Mouse (Mus musculus) right cerebral cortex, adult 18-20 months (tissue): ENCODE results near the gene Lao1.
A peak's percentile ranks its signal among the peaks of the same experiment; 100 is the strongest.
"Not testable (repeated sequence)": the region's sequence is repeated elsewhere in the genome, so short reads cannot be mapped to it uniquely, and the experiment has no call there.

Experiments
- DNase-seq: peaks from one replicate; pipeline ENCODE4 v3.0.0; 2022; ENCODE audit warnings: mixed read lengths

Gene Lao1

GRCm38 (mm10) chr4:118961141-118961628 is at the start of gene Lao1:
Gene Lao1 (plus strand): TSS chr4:118961578.
- DNase-seq: peak; percentile 23

DNA sequence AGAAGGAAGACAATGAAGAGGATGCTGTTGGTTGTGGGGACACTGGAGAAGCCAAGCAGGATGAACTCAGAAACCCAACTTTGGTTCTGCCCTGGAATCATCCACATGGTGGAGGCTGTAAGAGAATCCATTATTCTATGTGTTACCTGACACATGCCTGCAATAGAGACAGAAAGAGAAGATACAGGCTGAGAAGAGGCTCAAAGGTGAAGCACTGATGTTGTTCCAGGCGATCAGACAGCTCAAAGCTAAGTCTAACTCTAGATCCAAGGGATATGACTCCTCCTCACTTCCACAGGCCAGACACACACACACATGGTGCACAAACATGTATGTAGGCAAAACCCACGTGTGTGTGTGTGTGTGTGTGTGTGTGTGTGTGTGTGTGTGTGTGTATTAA is 44.0 kb upstream of the Lao1 start, which contains the start of gene Olfr1329:
Gene Olfr1329, minus strand, starts transcription at position 101 of the 400 bp plus-strand sequence.
- DNase-seq: not testable (repeated sequence)

DNA sequence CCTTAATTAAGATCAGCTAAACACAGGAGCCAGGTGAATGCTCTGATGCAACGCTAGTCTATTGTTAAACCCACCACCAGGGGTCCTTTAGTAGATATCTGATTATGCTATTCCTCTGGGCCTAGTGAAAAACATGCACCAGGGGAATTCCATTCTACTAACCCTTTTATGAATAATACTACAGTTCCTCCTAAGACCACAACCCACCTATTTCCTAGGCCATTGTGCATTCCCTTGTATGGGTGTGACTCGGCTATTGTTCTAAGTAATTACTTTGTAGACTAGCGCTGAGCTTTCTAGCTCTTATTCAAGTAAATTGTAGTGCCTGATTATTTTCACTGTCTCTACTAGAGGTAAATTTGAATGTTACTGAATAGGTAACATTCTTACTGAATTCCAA is 30.1 kb upstream of the Lao1 start:
- DNase-seq: not testable (repeated sequence)

GRCm38 (mm10) chr4:118938512-118938911 is 22.9 kb upstream of the Lao1 start, which contains the start of gene Olfr1328:
Gene Olfr1328 (minus strand): TSS chr4:118938612.
- DNase-seq: no peak

DNA sequence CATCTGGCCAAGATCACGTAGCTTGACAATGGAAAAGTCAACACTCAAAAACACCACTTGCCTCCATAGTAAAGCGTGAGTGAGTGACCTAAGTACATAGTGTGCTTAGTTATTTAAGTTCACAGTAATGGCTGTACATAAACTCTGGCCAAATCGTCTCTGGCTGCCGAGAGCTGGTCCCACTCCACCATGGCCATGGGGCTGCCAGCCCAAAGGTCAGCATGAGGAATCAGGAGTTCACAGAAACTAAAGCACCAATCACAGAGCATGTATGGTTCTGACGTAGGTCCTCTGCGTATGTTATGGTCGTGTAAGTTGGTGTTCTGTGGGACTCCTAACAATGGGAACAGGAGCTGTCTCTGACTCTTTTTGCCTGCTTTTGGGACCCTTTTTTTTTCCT is 2.6 kb upstream of the Lao1 start:
- DNase-seq: no peak

DNA sequence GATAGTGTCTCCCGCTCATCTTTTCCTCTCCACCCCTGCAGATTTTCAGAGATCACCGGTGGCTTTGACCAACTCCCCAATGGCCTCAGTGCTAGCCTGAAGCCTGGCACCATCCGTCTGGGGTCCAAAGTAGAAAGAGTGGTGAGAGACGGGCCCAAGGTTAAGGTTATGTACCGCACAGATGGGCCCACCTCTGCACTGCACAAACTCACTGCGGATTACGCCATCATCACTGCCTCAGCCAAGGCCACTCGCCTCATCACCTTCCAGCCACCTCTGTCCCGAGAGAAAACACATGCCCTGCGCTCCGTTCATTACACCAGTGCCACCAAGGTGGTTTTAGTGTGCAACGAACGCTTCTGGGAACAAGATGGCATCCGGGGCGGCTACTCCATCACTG is 6.3 kb downstream of the Lao1 start:
- DNase-seq: no peak

DNA sequence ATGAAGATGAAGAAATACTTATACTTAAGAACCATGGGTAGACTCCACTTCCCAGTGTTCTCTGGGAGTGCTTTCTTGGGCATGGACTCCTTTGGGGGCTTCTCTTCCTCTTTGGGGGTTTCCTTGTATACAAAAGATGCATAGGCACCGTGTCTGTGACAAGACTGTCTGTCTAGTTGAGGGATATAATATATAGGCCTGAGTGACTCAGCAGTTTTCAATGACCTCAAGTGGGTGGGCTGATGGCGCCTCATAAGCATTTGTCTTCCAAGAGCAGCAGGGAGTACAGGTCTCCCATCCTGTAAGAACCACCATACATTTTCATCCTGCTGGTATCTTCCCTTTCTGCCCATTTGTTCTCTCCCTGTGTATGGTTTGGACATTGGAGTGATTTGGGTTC is 11.9 kb downstream of the Lao1 start:
- DNase-seq: no peak

DNA sequence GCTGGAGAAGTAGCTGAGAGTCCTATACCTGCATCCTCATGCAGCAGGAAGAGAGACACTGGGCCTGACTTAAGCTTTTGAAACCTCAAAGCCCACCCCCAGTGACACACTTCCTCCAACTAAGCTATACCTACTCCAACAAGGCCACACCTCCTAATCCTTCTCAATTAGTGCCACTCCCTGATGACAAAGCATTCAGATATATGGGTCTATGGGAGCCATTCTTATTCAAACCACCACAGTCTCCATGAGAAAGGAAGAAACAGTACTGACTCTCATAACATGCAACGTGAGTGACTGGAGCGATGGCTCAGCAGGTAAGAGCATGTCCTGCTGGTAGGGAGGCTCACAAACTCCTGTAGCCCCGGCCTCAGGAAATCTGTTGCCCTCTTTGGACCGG is 23.9 kb downstream of the Lao1 start:
- no peak for DNase-seq

- peak; percentile 48 for DNase-seq
Measured at GRCm38 (mm10) chr4:118988535-118988934, 27.2 kb downstream of the Lao1 start.

DNA sequence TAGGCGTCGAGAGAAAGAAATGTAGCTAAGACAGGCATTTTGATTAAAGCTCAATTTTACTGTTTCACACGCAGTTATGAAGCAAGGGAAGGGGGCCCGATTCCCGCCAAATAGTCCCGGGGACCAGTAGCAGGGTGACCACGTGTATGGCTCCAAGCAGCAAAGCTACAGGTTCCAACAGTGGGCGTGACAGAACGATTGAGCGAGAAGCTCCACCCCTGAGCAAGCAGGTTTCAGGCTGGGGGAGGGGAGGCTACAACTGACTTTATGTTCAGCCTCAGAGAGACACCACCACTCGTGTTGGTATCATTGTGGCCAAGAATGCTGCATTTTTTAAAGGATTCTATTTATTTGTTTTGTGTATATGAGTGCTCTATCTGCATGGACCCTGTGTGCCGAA is 28.0 kb downstream of the Lao1 start:
- no peak for DNase-seq

DNA sequence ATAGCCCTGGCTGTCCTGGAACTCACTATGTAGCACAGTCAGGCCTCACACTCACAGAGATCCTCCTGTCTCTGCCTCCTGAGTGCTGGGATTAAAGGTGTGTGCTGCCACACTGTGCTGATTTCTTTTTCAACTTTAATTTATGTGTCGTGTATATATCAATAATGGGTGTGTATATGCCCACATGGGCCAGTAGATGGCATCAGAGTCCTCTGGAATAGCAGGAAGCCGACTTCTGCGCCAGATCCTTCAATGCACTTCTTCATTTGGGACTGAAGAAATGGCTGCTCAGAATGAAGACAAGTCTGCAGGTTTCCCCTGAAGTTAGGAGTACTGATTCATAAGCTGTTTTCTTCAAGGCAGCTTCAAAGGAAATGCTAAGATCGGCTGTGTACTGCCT is 30.4 kb downstream of the Lao1 start:
- no peak for DNase-seq

DNA sequence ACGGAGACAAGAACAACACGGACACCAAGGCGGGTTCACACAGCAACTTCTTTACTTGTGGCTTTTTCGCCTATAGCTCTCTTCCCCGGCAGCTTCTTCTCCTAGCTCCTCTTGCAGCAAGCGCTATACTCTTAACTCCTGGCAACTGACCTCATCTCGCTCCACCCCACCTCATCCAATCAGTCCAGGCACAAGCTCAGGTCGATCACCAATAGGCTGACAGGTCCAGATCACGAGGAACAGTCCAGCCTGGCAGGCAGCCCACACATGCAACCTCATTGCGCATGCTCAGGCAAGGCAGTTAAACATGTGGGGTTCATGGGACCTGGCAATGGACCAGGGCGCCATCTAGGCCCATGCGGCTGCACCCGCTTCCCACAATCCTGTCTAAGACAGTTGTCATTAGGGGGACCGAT is 35.8 kb downstream of the Lao1 start:
- no peak for DNase-seq

- DNase-seq: no peak
Measured at GRCm38 (mm10) chr4:118999691-119000486, 38.5 kb downstream of the Lao1 start.

GRCm38 (mm10) chr4:119001696-119002095 is 40.3 kb downstream of the Lao1 start:
- no peak for DNase-seq

GRCm38 (mm10) chr4:119002512-119002911 is 41.1 kb downstream of the Lao1 start:
- no peak for DNase-seq

GRCm38 (mm10) chr4:119004178-119004577 is 42.8 kb downstream of the Lao1 start:
- no peak for DNase-seq

DNA sequence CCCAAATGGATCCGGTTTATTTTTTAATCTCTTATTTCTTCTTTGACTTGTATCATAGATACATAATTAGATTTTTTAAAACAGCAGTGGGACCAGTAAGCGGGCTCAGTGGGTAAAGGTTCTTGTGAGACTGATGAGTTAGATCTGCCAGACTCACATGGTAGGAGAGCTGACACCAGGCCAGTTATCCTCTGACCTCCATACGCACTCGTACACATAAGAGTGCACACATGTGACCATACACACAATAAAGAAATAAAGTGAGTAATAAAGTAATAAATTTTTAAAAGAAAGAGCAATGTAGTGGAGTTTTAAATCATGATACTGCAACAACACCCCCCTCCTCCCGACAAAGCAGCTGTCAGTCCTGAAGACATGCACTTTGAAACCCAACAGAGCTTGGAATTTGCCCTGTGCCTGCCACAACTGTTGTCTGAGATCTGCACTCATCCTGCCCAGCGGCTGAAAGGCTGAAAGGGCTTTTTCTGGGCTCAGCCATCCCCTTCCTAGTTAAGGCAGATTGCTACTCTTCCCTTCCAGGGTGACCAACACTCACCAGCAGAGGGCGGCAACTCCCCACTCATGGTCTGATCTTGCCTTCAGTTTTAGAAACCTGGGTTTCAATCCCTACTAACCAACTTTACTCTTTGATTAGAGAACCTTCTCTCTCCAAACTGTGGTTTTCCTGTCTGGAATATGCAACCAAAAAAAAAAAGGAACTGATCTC is 43.4 kb downstream of the Lao1 start:
- peak; percentile 82 for DNase-seq

DNA sequence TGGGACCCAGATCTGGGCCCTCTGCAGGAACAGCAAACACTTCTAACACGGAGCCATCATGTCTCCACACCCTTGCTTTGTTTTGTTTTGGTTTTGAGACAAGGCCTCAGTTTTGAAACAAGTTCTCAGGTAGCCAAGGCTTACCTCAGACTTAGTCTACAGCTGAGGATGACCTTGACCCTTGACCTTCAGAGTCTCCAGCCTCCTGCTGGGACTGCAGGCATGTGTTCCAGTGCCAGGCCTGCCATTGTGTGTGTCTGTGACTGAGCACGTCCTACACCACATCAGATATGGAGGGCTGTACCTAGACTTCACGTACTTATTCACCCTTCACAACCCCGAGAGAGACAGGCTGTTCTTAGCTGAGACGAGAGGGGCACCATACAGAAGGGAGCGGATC is 46.2 kb downstream of the Lao1 start:
- DNase-seq: no peak

DNA sequence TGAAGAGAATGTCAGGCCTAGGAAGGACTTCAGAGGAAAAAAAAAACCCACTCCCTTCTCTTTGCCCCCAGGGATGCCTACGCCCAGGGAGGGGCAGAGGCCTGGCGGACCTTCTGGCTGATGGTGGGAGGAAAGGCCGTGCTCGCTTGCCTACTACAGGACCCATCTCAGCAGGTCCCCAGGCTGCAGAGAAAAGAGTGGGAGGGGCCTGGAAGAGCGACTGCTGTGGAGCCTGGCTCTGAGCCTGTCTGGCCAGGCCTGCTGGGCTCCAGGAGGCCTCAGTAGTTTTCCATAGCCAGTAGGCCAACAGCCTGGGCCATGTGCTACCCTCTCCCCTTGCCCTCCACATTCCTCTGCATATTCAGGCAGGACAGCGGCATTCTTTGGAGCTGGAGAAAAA is 47.1 kb downstream of the Lao1 start:
- peak; percentile 46 for DNase-seq

DNA sequence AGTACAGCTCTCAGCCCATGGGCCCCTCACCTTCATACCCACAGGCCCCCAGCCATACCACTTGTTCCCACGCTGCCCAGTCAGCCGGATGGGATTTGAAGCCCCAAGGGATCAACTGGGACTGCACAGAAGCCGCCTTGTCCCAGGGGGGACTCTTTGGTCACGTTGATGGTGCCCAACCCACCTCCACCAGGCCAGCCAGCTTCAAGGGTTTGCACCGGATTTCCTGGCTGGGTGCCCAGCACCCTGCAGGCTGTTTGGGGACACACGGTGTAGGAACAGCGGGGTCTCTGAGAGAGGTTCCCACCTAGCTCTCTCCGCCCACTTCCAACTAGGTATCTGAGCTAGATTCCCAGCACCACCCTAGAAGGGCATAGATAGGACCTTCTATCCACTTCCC is 48.4 kb downstream of the Lao1 start:
- no peak for DNase-seq

GRCm38 (mm10) chr4:119011050-119011680 is 49.8 kb downstream of the Lao1 start:
- DNase-seq: no peak

GRCm38 (mm10) chr4:119013031-119013430 is 51.7 kb downstream of the Lao1 start:
- DNase-seq: no peak

GRCm38 (mm10) chr4:119014997-119015396 is 53.6 kb downstream of the Lao1 start:
- DNase-seq: no peak
